Mouse (Mus musculus) ES-Bruce4 (cell line): ENCODE results near the gene Ntn3.

Experiments used
- CTCF ChIP-seq: IDR thresholded peaks from one replicate; pipeline ENCODE4 v1.8.1; 2011; ENCODE audit warnings: low read depth, low read length
- EP300 ChIP-seq: IDR thresholded peaks from 2 replicates; pipeline ENCODE4 v1.6.1; 2011; ENCODE audit warnings: low read depth, low read length; ENCODE audit not compliant: insufficient read depth
- POLR2A ChIP-seq: IDR thresholded peaks from one replicate; pipeline ENCODE4 v1.8.1; 2011; ENCODE audit warnings: low read length; ENCODE audit not compliant: insufficient read depth

DNA sequence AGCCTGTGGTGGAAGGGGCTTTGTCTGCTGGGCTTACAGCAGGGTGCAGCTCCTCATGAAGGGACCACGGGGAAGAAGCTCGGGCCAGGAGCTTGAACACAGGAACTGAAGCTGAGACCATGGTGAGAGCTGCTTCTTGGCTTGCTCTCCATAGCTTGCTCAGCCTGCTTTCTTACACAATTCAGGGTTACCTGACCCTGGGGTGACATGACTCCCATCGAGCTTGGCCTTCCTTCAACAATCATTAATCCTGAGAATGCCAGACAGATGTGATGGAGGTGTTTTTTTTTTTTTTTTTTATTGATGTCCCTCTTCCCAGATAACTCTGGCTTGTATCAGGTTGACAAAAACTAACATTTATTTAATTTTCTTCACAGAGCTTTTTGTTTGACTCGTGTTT lies 49.6 kb upstream of the Ntn3 start:
- TF ChIP-seq CTCF (no peak), POLR2A (no peak), EP300 (no peak)
